Mouse (Mus musculus): Measurements from ENCODE around the gene Hist1h2bg. TPM values are rescaled to one million over a fixed set of nuclear protein-coding genes. Genes with fewer than 3 reads are reported as not detected.
"Not testable (repeated sequence)": the region's sequence is repeated elsewhere in the genome, so short reads cannot be mapped to it uniquely, and the experiment has no call there.

Gene Hist1h2bg
- total RNA-seq, 2 experiments from 2014 or later: 2.9 to 7.6 TPM

DNA sequence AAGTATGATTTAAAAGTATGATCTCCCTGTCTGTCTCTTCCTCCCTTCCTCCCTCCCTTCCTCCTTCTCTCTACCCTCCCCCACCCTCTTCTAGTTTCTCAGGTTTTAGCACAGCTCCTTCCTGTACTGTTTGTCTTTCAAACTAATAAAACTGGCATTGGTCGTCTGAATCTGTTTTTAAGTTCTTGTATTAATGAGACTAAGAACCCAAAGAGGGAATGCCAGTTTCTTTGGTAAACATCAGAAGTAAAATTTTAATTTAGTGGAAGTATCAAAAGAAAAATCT, 15.7 kb downstream of the Hist1h2bg start:
- no peak for TF ChIP-seq CTCF (IDR thresholded peaks at IDR 0.05)
- no peak for DNase-seq
- intact Hi-C loops (cut with DNase I): loop anchor here (5.0 kb wide), 1 partner anchor 1545 kb away; the partner anchor contains the start of genes Hist1h2ag, Hist1h2bj and Hist1h4i
- H3K27ac ChIP-seq: peak overlapping the region; percentile 95
- peak overlapping the region; percentile 85 for H3K4me3 ChIP-seq

DNA sequence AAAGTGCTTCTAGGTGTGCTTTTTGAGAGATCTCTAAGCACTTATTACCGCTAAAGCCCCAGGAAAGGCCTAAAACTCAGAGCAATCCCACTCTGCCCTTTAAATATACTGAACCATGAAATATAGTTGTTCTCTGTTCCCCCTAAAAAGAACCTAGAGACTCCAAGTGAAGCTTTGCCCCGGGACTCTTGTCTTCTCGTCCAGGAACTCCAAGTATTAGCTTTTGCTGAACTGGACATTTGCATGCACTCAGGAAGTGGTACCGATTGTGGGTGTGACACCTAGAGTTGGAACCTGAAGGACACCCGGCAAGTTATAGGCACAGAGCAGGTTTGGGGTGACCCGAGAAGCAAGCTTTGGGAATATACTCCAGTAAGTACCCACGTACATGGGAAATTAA, 20.0 kb downstream of the Hist1h2bg start:
- Histone ChIP-seq H3K4me3 (no peak overlapping the region), H3K27ac (no peak overlapping the region)
- TF ChIP-seq CTCF (IDR thresholded peaks at IDR 0.05): no peak
- no peak for DNase-seq
- intact Hi-C loops (cut with DNase I): no loop called here

DNA sequence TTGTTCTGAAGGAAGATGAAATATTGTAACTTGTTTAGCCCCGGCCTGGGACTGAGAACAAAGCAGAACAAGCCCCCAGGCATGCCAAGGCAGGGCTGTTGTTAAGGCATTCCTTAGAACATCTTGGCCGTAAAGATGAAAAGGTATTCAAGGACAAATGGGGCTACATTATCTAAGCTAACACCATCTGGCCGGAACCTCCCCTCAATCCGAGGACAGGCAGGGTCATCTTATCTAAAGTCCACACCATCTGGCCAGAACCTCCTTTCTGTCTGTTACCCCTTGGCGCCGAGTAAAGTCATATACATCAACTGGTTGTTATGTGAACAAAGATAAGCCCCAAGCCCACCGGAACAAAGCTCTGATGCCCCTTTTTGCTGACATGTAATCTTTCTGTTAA, 20.7 kb downstream of the Hist1h2bg start:
- H3K4me3 ChIP-seq; DNase-seq; intact Hi-C loops (cut with DNase I); H3K27ac ChIP-seq: not testable (repeated sequence)

DNA sequence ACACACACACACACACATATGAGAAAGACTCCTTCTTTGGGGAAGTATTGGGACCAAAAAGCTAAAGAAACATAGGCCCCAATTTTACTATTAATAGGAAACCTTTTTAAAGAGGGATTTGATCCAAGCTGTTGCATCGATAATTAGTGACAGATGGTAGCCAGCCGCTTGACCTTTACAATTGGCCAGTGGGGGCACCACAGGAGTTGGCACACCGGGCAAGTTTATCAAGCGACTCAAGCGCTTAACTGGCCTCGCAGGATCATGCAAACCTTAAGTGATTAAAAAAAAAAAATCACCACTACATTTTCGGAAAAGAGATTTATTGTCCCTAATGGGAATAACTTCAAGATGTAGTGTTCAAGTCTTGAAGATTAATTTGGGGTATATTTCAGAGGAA, 21.4 kb downstream of the Hist1h2bg start:
- no peak for DNase-seq
- intact Hi-C loops (cut with DNase I): no loop called here
- Histone ChIP-seq H3K4me3 (no peak overlapping the region), H3K27ac (no peak overlapping the region)
- TF ChIP-seq CTCF (IDR thresholded peaks at IDR 0.05): no peak

DNA sequence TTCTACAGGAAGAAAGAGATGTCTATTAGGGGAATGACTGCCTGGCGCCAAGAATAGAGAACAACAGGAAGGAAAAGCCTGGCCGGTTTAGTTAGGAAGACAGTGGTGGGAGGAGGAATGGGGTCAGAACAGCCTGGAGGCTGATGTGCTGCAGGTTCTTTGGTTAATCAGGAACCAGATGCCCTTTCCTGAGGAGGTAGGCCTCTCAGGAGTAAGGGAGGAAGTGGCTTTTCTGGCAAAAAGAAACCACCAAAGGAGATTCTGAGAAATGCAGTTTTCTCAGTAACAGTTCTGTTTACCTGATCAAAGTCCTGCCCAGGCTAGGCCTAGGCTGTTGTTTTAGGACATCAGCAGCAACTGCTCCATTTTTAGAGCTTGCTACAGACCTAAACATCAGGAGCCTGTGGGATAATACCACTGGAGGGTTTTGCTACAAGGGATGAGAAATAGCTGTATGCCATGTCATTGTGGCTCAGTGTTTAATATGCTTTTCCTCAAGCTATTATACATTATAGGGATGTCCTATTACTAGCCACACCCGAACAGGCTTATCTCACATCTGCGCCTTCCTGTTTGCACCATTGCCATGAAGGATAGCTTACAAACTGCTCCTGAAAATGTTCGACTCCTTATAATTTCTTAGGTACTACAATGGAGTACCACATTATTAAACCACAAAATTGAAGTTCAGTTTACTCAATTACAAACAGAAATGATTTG, 22.0 kb downstream of the Hist1h2bg start:
- DNase-seq: no peak
- H3K27ac ChIP-seq: 0 out of 2 replicates have a peak overlapping the region, but pooled peaks have one; percentile 28
- H3K4me3 ChIP-seq: no peak overlapping the region
- TF ChIP-seq CTCF (IDR thresholded peaks at IDR 0.05): no peak
- intact Hi-C loops (cut with DNase I): no loop called here

DNA sequence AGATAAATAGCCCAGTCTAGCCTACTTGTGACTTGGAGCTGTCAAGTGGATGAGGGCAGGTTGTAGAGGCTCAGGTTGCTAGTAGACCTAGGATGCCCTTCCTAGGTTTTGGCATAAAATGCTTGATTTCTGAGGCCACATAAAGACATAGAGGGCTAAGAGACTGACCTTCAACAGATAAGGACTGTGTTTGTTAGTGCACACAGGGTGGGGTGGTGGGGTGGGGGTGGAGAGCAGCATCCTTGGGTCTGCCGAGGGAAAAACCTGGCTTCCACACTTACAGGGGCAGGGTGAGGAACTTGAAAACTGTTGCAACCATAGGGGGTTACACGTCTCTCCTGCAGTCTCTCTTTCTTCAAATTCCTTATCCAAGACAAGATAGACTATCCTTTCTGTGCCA, 24.0 kb downstream of the Hist1h2bg start:
- Histone ChIP-seq H3K27ac (no peak overlapping the region), H3K4me3 (no peak overlapping the region)
- no peak for DNase-seq
- intact Hi-C loops (cut with DNase I): loop anchor here (5.0 kb wide), 1 partner anchor 73 kb away; no protein-coding TSS in a partner anchor
- no peak for TF ChIP-seq CTCF (IDR thresholded peaks at IDR 0.05)

GRCm38 (mm10) chr13:23595622-23596372, 24.6 kb downstream of the Hist1h2bg start:
- Histone ChIP-seq H3K27ac (no peak overlapping the region), H3K4me3 (no peak overlapping the region)
- intact Hi-C loops (cut with DNase I): loop anchor here (5.0 kb wide), 1 partner anchor 73 kb away; no protein-coding TSS in a partner anchor
- no peak for TF ChIP-seq CTCF (IDR thresholded peaks at IDR 0.05)
- DNase-seq: no peak

GRCm38 (mm10) chr13:23597957-23598356, 26.8 kb downstream of the Hist1h2bg start:
- Histone ChIP-seq H3K27ac (no peak overlapping the region), H3K4me3 (no peak overlapping the region)
- peak; percentile 94 for TF ChIP-seq CTCF (IDR thresholded peaks at IDR 0.05)
- intact Hi-C loops (cut with DNase I): loop anchor here (1.0 to 5.0 kb wide), 2 partner anchors 76 to 174 kb away; no protein-coding TSS in a partner anchor
- peak; percentile 80 for DNase-seq

DNA sequence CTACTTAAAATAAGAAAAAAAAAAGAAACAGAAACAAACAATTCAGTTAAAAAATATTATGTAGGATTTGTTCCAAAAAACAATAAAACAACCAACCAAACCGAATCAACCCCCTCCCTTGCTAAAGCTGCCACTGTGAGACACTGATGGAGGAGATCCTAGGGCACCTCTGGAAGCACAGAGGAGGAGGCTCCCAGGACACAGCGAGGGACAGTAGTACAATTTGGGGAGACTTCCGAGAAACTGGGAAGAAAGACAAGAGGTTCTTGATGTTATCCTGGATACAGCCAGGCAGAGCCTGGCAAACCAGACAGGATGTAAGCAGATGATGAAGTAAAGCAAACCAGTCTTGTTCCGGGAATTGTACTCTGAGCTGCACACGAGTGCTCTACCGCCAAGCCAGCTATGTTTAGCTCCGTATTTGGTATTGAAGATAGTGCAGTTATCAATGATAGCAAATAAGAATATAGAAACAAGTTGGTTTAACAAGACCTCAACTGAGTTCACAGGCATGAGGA, 32.0 kb downstream of the Hist1h2bg start:
- intact Hi-C loops (cut with DNase I): no loop called here
- no peak for TF ChIP-seq CTCF (IDR thresholded peaks at IDR 0.05)
- Histone ChIP-seq H3K4me3 (no peak overlapping the region), H3K27ac (no peak overlapping the region)
- no peak for DNase-seq

GRCm38 (mm10) chr13:23604452-23604851, 33.3 kb downstream of the Hist1h2bg start:
- H3K4me3 ChIP-seq: no peak overlapping the region
- no peak for DNase-seq
- no peak overlapping the region for H3K27ac ChIP-seq
- intact Hi-C loops (cut with DNase I): no loop called here
- no peak for TF ChIP-seq CTCF (IDR thresholded peaks at IDR 0.05)

- no peak for TF ChIP-seq CTCF (IDR thresholded peaks at IDR 0.05)
- DNase-seq: no peak
- Histone ChIP-seq H3K4me3 (no peak overlapping the region), H3K27ac (no peak overlapping the region)
- intact Hi-C loops (cut with DNase I): no loop called here
Observed at GRCm38 (mm10) chr13:23605052-23605451, 33.9 kb downstream of the Hist1h2bg start.

DNA sequence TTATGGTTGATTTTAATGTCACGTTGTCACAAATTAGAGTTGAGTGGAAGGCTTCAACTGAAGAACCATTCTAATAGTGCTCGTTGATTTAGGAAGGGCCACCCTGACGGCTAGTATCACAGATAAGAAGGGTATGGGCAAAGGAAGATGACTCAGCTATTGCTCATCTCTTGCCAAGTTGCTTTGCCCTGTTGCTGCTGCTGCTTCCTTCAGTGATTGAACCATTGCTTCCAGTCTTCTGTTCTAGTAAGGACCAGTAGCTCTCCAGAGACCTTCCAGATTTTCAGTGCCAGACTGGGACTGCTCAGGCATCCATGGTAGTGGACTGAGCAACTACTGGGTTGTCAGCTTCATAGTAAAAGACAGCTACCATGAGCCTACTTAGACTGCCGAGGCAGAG, 38.0 kb downstream of the Hist1h2bg start:
- TF ChIP-seq CTCF (IDR thresholded peaks at IDR 0.05): no peak

DNA sequence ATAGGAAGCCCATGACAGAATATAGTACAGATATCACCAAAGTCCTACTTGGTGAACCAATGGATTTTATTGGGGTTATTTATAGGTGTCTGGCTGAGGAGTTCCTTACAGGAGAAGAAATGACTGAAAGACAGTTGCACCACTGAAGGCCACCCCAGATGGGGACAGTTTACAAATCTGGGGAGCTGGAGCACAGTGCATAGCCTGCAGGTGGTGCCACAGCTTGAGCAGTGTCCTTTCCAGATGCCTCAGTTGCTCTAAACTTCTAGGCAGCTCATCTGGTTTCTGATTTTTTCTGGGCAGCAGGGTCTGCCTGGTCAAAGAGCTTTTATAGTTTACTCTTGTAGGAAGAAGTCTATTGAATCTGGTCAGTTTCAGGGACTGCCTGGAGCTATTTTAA, 38.6 kb downstream of the Hist1h2bg start:
- DNase-seq: no peak
- H3K27ac ChIP-seq: no peak overlapping the region
- intact Hi-C loops (cut with DNase I): no loop called here
- no peak for TF ChIP-seq CTCF (IDR thresholded peaks at IDR 0.05)
- no peak overlapping the region for H3K4me3 ChIP-seq

More for the DNA sequence above, 38.0 kb downstream of the Hist1h2bg start:
- no peak overlapping the region for H3K27ac ChIP-seq
- intact Hi-C loops (cut with DNase I): no loop called here
- H3K4me3 ChIP-seq: no peak overlapping the region
- DNase-seq: no peak
